Mouse (Mus musculus) megakaryocyte, embryonic 14.5 days (primary cell): Measurements from ENCODE around the gene Rdx. TPM values are rescaled to one million over a fixed set of nuclear protein-coding genes. Genes with fewer than 3 reads are reported as not detected.

Experiments used
- H3K27me3 ChIP-seq: replicated peaks from 2 replicates; pipeline ENCODE3; 2012; ENCODE audit warnings: inconsistent platforms
- H3K36me3 ChIP-seq: replicated peaks from 2 replicates; pipeline ENCODE3; 2012; ENCODE audit warnings: low read length, inconsistent platforms, mixed read lengths
- H3K4me1 ChIP-seq: 2 replicates; pipeline ENCODE4 v1.6.1; 2012; ENCODE audit warnings: inconsistent platforms
- H3K4me3 ChIP-seq: replicated peaks from 2 replicates; pipeline ENCODE3; 2012; ENCODE audit warnings: moderate library complexity, mild to moderate bottlenecking, inconsistent platforms
- H3K9me3 ChIP-seq: 2 replicates; pipeline ENCODE4 v1.6.1; 2012; ENCODE audit warnings: inconsistent platforms
- FLI1 ChIP-seq: IDR thresholded peaks from 2 replicates; pipeline ENCODE4 v1.6.1; 2012; ENCODE audit warnings: low read length, inconsistent platforms, mixed read lengths
- GATA1 ChIP-seq: IDR thresholded peaks from 3 replicates; pipeline ENCODE4 v1.6.1; 2012; ENCODE audit warnings: mixed read lengths, low read length, inconsistent platforms, borderline replicate concordance
- polyA plus RNA-seq: library from polyadenylated mRNA; stranded (reverse); fragments of >175 nt; gene quantifications from 2 replicates; pipeline ENCODE4 v1.2.3, GENCODE M21; 2012; ENCODE audit warnings: low replicate concordance; ENCODE audit not compliant: insufficient read depth

Gene Rdx
- polyA plus RNA-seq, 1 experiment, result 13.4 TPM

- H3K4me3 ChIP-seq, result no peak overlapping the region
- no peaks in the 10 kb centered on the region for H3K36me3 ChIP-seq
- H3K27me3 ChIP-seq, result peaks cover 8% of the 10 kb centered on the region
- H3K4me1 ChIP-seq, result peaks cover 31% of the 10 kb centered on the region
- TF ChIP-seq GATA1, result no peak
- no peak for TF ChIP-seq FLI1
- no peaks in the 10 kb centered on the region for H3K9me3 ChIP-seq
Observed at GRCm38 (mm10) chr9:52104225-52104615, 57.2 kb downstream of the Rdx start.

- Histone ChIP-seq H3K4me3 (no peak overlapping the region), H3K36me3 (peaks cover 4% of the 10 kb centered on the region), H3K4me1 (peaks cover 31% of the 10 kb centered on the region), H3K27me3 (peaks cover 1% of the 10 kb centered on the region), H3K9me3 (no peaks in the 10 kb centered on the region)
- TF ChIP-seq FLI1, result no peak
- TF ChIP-seq GATA1, result no peak
Observed at GRCm38 (mm10) chr9:52105423-52105822, 58.5 kb downstream of the Rdx start.

GRCm38 (mm10) chr9:52107161-52107560, 60.2 kb downstream of the Rdx start:
- Histone ChIP-seq H3K4me1 (peaks cover 28% of the 10 kb centered on the region), H3K27me3 (no peaks in the 10 kb centered on the region), H3K4me3 (no peak overlapping the region), H3K36me3 (peaks cover 16% of the 10 kb centered on the region), H3K9me3 (no peaks in the 10 kb centered on the region)
- no peak for TF ChIP-seq FLI1
- TF ChIP-seq GATA1, result no peak

- TF ChIP-seq GATA1 (no peak), FLI1 (no peak)
- H3K4me1 ChIP-seq, result peaks cover 14% of the 10 kb centered on the region
Observed at GRCm38 (mm10) chr9:52110738-52111137, 63.8 kb downstream of the Rdx start.

GRCm38 (mm10) chr9:52113091-52113490, 66.1 kb downstream of the Rdx start:
- TF ChIP-seq GATA1, result no peak
- TF ChIP-seq FLI1, result no peak
- Histone ChIP-seq H3K4me1 (peaks cover 12% of the 10 kb centered on the region), H3K4me3 (no peak overlapping the region), H3K9me3 (no peaks in the 10 kb centered on the region), H3K36me3 (peaks cover 63% of the 10 kb centered on the region), H3K27me3 (no peaks in the 10 kb centered on the region)

More at GRCm38 (mm10) chr9:52110738-52111137, 63.8 kb downstream of the Rdx start:
- Histone ChIP-seq H3K27me3 (no peaks in the 10 kb centered on the region), H3K36me3 (peaks cover 46% of the 10 kb centered on the region), H3K4me3 (no peak overlapping the region), H3K9me3 (no peaks in the 10 kb centered on the region)

- Histone ChIP-seq H3K4me1 (peaks cover 24% of the 10 kb centered on the region), H3K36me3 (peaks cover 77% of the 10 kb centered on the region)
Observed at GRCm38 (mm10) chr9:52119212-52119611, 72.2 kb downstream of the Rdx start.

GRCm38 (mm10) chr9:52125225-52125624, 78.3 kb downstream of the Rdx start:
- no peak for TF ChIP-seq GATA1
- TF ChIP-seq FLI1, result no peak
- H3K4me1 ChIP-seq, result peaks cover 25% of the 10 kb centered on the region
- no peak overlapping the region for H3K4me3 ChIP-seq
- peaks cover 6% of the 10 kb centered on the region; the same call in 1 of the 2 replicates for H3K9me3 ChIP-seq
- H3K27me3 ChIP-seq, result no peaks in the 10 kb centered on the region
- H3K36me3 ChIP-seq, result peaks cover 74% of the 10 kb centered on the region

More at GRCm38 (mm10) chr9:52119212-52119611, 72.2 kb downstream of the Rdx start:
- no peaks in the 10 kb centered on the region for H3K27me3 ChIP-seq
- no peaks in the 10 kb centered on the region for H3K9me3 ChIP-seq
- TF ChIP-seq FLI1 (no peak), GATA1 (no peak)
- H3K4me3 ChIP-seq, result no peak overlapping the region

GRCm38 (mm10) chr9:52130348-52130747, 83.4 kb downstream of the Rdx start:
- peaks cover 68% of the 10 kb centered on the region for H3K36me3 ChIP-seq
- peaks cover 6% of the 10 kb centered on the region; the same call in 1 of the 2 replicates for H3K9me3 ChIP-seq
- H3K27me3 ChIP-seq, result no peaks in the 10 kb centered on the region
- TF ChIP-seq FLI1 (no peak), GATA1 (no peak)
- H3K4me1 ChIP-seq, result peaks cover 32% of the 10 kb centered on the region
- no peak overlapping the region for H3K4me3 ChIP-seq

GRCm38 (mm10) chr9:52132771-52133170, 85.8 kb downstream of the Rdx start:
- H3K4me3 ChIP-seq, result no peak overlapping the region
- no peaks in the 10 kb centered on the region for H3K27me3 ChIP-seq
- peaks cover 42% of the 10 kb centered on the region for H3K4me1 ChIP-seq
- peaks cover 62% of the 10 kb centered on the region for H3K36me3 ChIP-seq
- TF ChIP-seq FLI1 (no peak), GATA1 (no peak)
- no peaks in the 10 kb centered on the region for H3K9me3 ChIP-seq

Other genes with a start within 250 kb of the Rdx start
- 30.7 and 31.6 TPM in 2 replicates for gene Fdx1, start 83.6 kb upstream of the Rdx start, polyA plus RNA-seq
- 0.22 TPM in 1 of 2 replicates, not detected in the other for gene Zc3h12c, start 121.4 kb downstream of the Rdx start, polyA plus RNA-seq